Mouse (Mus musculus) kidney, adult 2 months (tissue): ENCODE measurements around the gene Tmem269. TPM values are rescaled to one million over a fixed set of nuclear protein-coding genes. Genes with fewer than 3 reads are reported as not detected.

ENCODE experiments used
- DNase-seq: peaks from one replicate; pipeline ENCODE4 v3.0.0; 2021
- H3K27ac ChIP-seq: fragments of 200-500 bp; 2 replicates; pipeline ENCODE4 v1.5.1; 2012; ENCODE audit warnings: low read depth, low read length, control low read depth, inconsistent platforms; ENCODE audit not compliant: insufficient read depth
- H3K27me3 ChIP-seq: fragments of 200-500 bp; replicated peaks from 2 replicates; pipeline ENCODE4 v1.6.1; 2012; ENCODE audit warnings: mild to moderate bottlenecking, moderate library complexity, low read length, inconsistent platforms; ENCODE audit not compliant: control insufficient read depth, insufficient read depth
- H3K36me3 ChIP-seq: fragments of 200-500 bp; 2 replicates; pipeline ENCODE4 v1.6.1; 2012; ENCODE audit warnings: mild to moderate bottlenecking, moderate library complexity, low read length, inconsistent platforms; ENCODE audit not compliant: control insufficient read depth, insufficient read depth
- H3K4me1 ChIP-seq: fragments of 200-500 bp; 2 replicates; pipeline ENCODE4 v1.6.1; 2011; ENCODE audit warnings: low read length; ENCODE audit not compliant: control insufficient read depth, insufficient read depth
- H3K4me3 ChIP-seq: fragments of 200-500 bp; 2 replicates; pipeline ENCODE4 v1.5.1; 2011; ENCODE audit warnings: mild to moderate bottlenecking, low read depth, low read length, control low read depth; ENCODE audit not compliant: insufficient read depth
- CTCF ChIP-seq: fragments of 200-500 bp; conservative IDR thresholded peaks from 2 replicates; pipeline ENCODE4 v1.5.1; 2011; ENCODE audit warnings: low read depth, mild to moderate bottlenecking, control low read depth, low read length, moderate library complexity, mixed read lengths; ENCODE audit not compliant: insufficient read depth, insufficient read length
- POLR2A ChIP-seq: fragments of 200-500 bp; IDR thresholded peaks from one replicate; pipeline ENCODE4 v1.6.1; 2011; ENCODE audit warnings: low read depth, low read length, control low read depth
- WGBS: fragments of 180-500 bp; shearing (Covaris S2); methylation state at CpG from one replicate; pipeline ENCODE4 v1.1.7; 2018; 5-methylcytosine and 5-hydroxymethylcytosine counted together
- polyA plus RNA-seq: library from polyadenylated mRNA; depleted of rRNA; stranded (reverse); fragments of >200 nt; gene quantifications from 2 replicates; pipeline ENCODE4 v1.2.3, GENCODE M21; 2012

Gene Tmem269
- polyA plus RNA-seq, 1 experiment: 0.13 TPM

DNA sequence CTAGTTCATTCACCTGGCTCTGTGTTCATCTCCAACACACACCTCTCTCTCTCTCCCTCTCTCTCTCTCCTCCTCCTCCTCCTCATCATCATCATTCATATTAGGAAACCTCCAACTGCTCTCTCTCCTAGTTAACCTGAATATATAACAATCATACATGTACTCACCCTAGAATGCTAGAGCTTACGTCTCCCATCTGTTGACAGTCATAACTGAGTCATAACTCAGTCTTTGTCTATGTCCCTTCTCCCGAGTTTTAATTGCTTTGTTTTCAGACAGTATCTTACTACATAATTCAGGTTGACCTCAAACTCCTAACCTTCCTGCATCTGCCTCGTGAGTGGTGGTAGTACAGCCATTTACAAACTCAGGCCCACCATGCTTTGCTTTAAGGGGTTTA is 26.7 kb downstream of the Tmem269 start:
- WGBS: 75% methylated on average over 3 of the region's 3 CpGs

DNA sequence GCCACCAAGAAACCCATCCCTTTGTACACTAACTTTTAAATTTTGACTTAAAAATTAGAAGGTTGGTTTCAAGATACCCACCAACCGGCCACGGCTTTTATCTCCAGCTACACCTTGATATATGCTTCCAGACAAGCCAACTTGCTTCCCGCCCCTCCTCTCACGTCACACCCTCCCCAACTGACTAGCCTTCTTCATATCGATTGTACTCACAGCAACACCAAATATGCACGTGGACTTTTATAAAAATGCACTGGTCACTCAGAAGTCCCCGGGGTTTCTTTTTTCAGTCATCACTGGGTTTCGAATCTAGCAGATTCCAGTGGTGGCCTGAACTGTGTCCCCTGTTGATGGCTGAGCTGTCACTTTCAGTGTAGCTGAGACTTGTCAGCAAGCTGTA is 27.4 kb downstream of the Tmem269 start:
- H3K4me3 ChIP-seq: no peak overlapping the region
- no peaks in the 10 kb centered on the region for H3K36me3 ChIP-seq
- no peaks in the 10 kb centered on the region for H3K4me1 ChIP-seq
- TF ChIP-seq CTCF (no peak), POLR2A (no peak)
- DNase-seq: no peak
- 87% methylated on average over 8 of the region's 8 CpGs for WGBS
- no peaks in the 10 kb centered on the region for H3K27me3 ChIP-seq
- H3K27ac ChIP-seq: no peak overlapping the region

More for the DNA sequence above, 26.7 kb downstream of the Tmem269 start:
- TF ChIP-seq CTCF (no peak), POLR2A (no peak)
- Histone ChIP-seq H3K36me3 (no peaks in the 10 kb centered on the region), H3K27me3 (no peaks in the 10 kb centered on the region), H3K4me3 (no peak overlapping the region), H3K27ac (no peak overlapping the region), H3K4me1 (no peaks in the 10 kb centered on the region)
- no peak for DNase-seq

GRCm38 (mm10) chr4:119189864-119190263 is 28.2 kb downstream of the Tmem269 start, which contains the start of gene Ermap:
Gene Ermap, minus strand, starts transcription at chr4:119190011.
- no peak within 1 kb of the TSS for H3K4me3 ChIP-seq
- 89% methylated on average over 6 of the region's 6 CpGs for WGBS
- no peaks in the 10 kb centered on the region for H3K27me3 ChIP-seq
- no peak within 1 kb of the TSS for H3K27ac ChIP-seq
- H3K36me3 ChIP-seq: no peaks in the 10 kb centered on the region
- TF ChIP-seq POLR2A (no peak), CTCF (no peak)
- no peaks in the 10 kb centered on the region for H3K4me1 ChIP-seq
- DNase-seq: no peak

GRCm38 (mm10) chr4:119189392-119189791 is 28.6 kb downstream of the Tmem269 start:
- WGBS: 81% methylated on average over 6 of the region's 6 CpGs
- Histone ChIP-seq H3K27ac (no peak overlapping the region), H3K36me3 (no peaks in the 10 kb centered on the region), H3K4me3 (no peak overlapping the region), H3K4me1 (no peaks in the 10 kb centered on the region), H3K27me3 (no peaks in the 10 kb centered on the region)
- TF ChIP-seq CTCF: no peak
- no peak for TF ChIP-seq POLR2A
- DNase-seq: no peak

DNA sequence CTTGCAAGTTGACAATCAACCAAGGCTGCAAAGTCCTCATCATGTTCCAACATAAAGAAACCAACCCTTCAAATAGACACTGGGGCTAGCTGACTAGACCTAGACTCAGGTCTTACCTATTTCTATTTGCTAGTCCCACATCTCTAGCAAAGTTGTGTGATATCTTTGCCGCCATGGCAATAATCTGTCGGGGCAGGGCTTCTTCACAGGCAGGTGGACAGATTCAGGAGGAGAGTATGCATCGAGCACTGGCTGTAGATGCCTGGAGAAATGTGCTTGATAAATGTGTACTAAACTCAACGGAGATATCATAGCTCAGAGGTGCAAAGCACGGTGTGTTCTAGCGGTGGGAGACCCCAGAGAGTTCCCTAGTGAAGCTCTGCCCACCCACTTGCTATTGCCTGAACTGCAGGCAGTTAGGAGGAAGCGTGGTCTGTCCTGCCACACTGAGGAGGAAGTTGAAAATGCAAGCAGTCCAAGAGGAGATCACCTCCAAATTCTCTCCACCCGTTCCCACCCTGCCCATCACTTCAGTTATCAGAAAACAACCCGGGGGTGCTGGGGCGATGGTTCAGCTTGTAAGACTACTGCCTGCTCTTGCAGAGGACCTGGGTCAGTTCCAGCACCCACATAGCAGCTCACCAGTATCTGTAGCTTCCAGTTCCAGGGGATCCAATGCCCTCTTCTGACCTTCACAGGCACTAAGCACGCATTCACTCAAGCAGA is 29.8 kb downstream of the Tmem269 start:
- H3K27me3 ChIP-seq: no peaks in the 10 kb centered on the region
- TF ChIP-seq POLR2A (no peak), CTCF (peak; percentile 44)
- no peaks in the 10 kb centered on the region for H3K4me1 ChIP-seq
- H3K27ac ChIP-seq: no peak overlapping the region
- 51% methylated on average over 11 of the region's 11 CpGs for whole genome bisulfite sequencing
- no peak overlapping the region for H3K4me3 ChIP-seq
- H3K36me3 ChIP-seq: no peaks in the 10 kb centered on the region
- DNase-seq: no peak

DNA sequence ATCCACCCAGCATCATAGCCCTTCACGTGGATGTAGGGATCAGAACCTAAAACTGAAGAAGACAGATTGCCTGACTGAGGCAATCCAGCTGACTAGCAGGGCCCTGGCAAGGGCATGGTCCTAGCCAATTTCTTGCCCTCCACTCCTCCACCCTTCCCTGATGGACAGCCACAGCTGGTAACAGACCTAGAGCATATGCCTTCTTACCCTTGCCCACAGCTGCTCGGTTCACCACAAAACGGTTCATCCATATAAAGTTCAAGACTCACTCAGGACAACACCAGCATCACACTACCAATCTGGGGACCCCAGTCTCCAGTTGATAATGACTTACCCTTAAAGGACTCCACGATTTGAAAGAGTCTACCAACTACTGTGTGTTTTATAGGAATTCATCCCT is 32.2 kb downstream of the Tmem269 start:
- no peak for DNase-seq
- no peak overlapping the region for H3K4me3 ChIP-seq
- H3K36me3 ChIP-seq: no peaks in the 10 kb centered on the region
- WGBS: 75% methylated on average over 4 of the region's 4 CpGs
- H3K27ac ChIP-seq: no peak overlapping the region
- no peak for TF ChIP-seq CTCF
- no peak for TF ChIP-seq POLR2A
- no peaks in the 10 kb centered on the region for H3K4me1 ChIP-seq
- no peaks in the 10 kb centered on the region for H3K27me3 ChIP-seq

DNA sequence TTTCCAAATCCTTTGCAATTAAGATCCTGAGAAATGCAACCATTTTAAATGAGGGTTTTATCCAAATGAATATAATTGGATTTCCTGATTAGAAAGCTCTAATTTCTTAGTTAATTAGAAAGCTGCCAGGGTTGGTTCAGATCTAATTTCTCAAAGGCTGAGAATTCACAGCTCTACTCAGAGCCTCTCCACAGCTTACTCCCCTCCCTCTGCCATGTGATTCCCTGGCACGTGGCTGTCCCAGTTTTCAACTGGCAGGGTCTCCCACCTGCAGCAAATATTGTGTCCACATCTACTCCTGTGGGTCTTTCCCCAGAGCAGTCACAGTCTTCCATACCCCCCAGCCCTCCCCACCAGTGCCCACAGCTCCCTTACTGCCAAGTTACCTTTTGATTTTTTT is 34.5 kb downstream of the Tmem269 start:
- no peak for DNase-seq

More for the DNA sequence above, 34.5 kb downstream of the Tmem269 start:
- Histone ChIP-seq H3K36me3 (no peaks in the 10 kb centered on the region), H3K4me3 (no peak overlapping the region), H3K27ac (no peak overlapping the region), H3K4me1 (no peaks in the 10 kb centered on the region), H3K27me3 (no peaks in the 10 kb centered on the region)
- TF ChIP-seq POLR2A: no peak
- TF ChIP-seq CTCF: no peak
- WGBS: 37% methylated on average over 1 of the region's 1 CpGs
